Mouse (Mus musculus): Measurements from ENCODE around the gene Prrg3. TPM values are rescaled to one million over a fixed set of nuclear protein-coding genes. Genes with fewer than 3 reads are reported as not detected.

Prrg3 gene
- 5.7 and 6.8 TPM in 2 replicates for polyA plus RNA-seq (2012; rRNA removed)

GRCm38 (mm10) chrX:71962073-71963051 lies at the start of gene Prrg3:
Gene Prrg3, plus strand, starts transcription at chrX:71962624.

GRCm38 (mm10) chrX:71972686-71973085 lies 10.3 kb downstream of the Prrg3 start, which contains the start of gene Fate1:
Gene Fate1, plus strand, starts transcription at chrX:71972986.

GRCm38 (mm10) chrX:71991549-71991948 lies 29.1 kb downstream of the Prrg3 start, which contains the start of gene Cnga2:
Gene Cnga2, plus strand, starts transcription at chrX:71991849.

Other genes with a start within 250 kb of the Prrg3 start
- gene Vma21, start 146.7 kb upstream of the Prrg3 start, polyA plus RNA-seq (2012; rRNA removed): 1.6 and 2.6 TPM in 2 replicates
- 0.44 and 0.50 TPM in 2 replicates for gene Gm1141, start 41.6 kb upstream of the Prrg3 start, polyA plus RNA-seq (2012; rRNA removed)
- gene Fate1, start 10.4 kb downstream of the Prrg3 start, polyA plus RNA-seq (2012; rRNA removed): not detected in 2 replicates
- gene Cnga2, start 29.2 kb downstream of the Prrg3 start, polyA plus RNA-seq (2012; rRNA removed): 0.07 TPM in 1 of 2 replicates, not detected in the other

Data from ovary, adult 2 months (tissue).